Mouse (Mus musculus): Measurements from ENCODE around the gene Cntn5. TPM values are rescaled to one million over a fixed set of nuclear protein-coding genes. Genes with fewer than 3 reads are reported as not detected.

The Cntn5 gene
- polyA plus RNA-seq, 1 experiment = not detected

DNA sequence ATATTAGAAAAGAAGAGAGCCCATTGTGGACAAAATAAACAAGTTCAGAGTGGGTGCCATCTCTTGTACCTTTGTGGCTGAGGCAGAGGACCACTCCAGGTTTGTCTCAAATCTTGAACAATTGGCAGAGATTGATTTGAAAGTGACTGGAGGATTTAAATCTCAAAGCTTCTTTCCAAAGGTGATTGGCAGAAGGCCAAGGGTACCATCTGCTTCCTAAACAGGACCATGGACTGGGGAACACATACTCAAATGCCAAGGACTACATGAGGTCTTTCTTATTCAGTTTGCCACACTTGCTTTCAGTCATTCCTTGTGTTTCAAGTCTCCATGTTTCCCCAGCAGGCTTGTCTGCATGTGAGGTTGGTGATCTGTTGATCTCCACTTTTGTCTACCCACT is 528.3 kb downstream of the Cntn5 start:
- Histone ChIP-seq H3K4me1 (ENCODE audit: control insufficient read depth, insufficient read depth, low read length) (no peaks in the 10 kb centered on the region), H3K4me3 (ENCODE audit: insufficient read depth, low read length) (no peak overlapping the region), H3K27ac (ENCODE audit: insufficient read depth, low read length) (no peak overlapping the region)
- TF ChIP-seq CTCF (IDR thresholded peaks at IDR 0.05; ENCODE audit: borderline replicate concordance, insufficient read depth, low read length) (no peak), POLR2A (IDR thresholded peaks at IDR 0.05; ENCODE audit: low read depth, low read length) (no peak)

DNA sequence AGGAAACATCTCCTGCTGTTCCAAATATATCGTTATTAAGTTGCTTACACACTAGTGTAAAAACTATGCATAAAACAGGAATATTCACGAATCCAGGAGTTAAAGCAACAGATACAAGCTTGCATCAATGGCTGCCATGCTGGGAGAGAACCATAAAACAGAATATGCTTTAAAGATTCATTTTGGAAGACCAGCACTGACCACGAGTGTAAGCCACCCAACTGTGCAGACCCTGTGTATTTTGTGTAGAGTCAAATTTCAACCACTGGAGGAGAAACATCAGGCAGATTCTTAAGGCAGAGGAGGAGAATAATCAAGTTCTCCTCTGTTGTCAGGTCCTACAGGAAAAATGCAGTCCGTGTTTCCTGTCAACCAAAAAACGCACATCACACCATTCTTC is 535.6 kb downstream of the Cntn5 start:
- no peaks in the 10 kb centered on the region for H3K4me1 ChIP-seq (ENCODE audit: control insufficient read depth, insufficient read depth, low read length)
- H3K27ac ChIP-seq (ENCODE audit: insufficient read depth, low read length) = no peak overlapping the region
- H3K4me3 ChIP-seq (ENCODE audit: insufficient read depth, low read length) = no peak overlapping the region
- TF ChIP-seq POLR2A (IDR thresholded peaks at IDR 0.05; ENCODE audit: low read depth, low read length) (no peak), CTCF (IDR thresholded peaks at IDR 0.05; ENCODE audit: borderline replicate concordance, insufficient read depth, low read length) (no peak)

DNA sequence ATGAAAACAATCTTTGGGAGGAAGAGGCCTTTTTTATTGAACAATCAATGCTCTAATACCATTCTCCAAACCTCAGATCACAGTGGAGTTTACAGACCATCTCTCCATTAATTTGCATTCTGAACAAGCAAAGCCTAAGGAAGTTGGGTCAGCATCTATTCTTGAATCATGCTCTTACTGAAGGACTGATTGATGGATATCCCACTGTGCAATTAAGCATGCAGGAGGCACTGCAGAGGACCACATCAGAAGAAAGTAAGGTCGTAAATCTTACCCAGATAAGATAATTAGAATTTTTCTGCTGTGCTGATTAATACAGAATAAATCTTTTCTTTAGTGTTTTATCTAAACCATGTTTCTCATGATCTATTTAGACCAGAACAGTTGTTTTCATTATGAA is 536.2 kb downstream of the Cntn5 start:
- no peak overlapping the region for H3K4me3 ChIP-seq (ENCODE audit: insufficient read depth, low read length)
- no peak overlapping the region for H3K27ac ChIP-seq (ENCODE audit: insufficient read depth, low read length)
- no peaks in the 10 kb centered on the region for H3K4me1 ChIP-seq (ENCODE audit: control insufficient read depth, insufficient read depth, low read length)
- TF ChIP-seq CTCF (IDR thresholded peaks at IDR 0.05; ENCODE audit: borderline replicate concordance, insufficient read depth, low read length) = no peak
- TF ChIP-seq POLR2A (IDR thresholded peaks at IDR 0.05; ENCODE audit: low read depth, low read length) = no peak

DNA sequence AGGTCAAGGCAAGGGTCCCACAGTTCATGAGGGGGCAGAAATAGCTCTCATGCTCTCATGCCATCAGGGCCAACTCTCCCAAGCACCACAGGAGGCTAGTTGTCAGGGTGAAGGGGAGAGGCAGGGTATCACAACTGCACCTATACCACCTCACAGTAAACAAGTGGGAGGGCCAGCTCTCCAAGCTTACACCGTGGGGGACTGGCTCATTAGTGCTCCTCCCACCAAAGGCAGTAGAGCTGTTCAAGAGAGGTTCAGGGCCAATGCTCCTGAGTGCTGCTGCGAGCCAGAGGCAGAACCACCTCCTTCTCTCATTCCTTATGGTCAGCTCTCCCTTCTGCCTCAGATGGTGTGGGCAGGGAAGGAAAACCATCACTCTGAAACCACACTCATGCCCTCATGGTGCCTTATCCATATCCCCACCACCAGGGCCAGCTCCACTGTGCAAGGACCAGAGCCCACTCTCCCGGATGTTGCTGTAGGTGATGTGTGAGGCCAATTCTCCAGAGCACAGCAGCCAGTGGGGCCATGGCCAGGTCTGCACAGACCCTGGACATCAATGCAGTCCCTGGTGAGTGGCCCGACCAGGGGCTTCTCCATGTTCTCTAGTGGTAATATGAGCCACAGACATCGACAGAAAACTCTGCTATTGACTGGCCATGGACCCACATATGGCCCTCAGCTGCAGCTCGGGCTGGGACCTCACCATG is 538.2 kb downstream of the Cntn5 start:
- no peaks in the 10 kb centered on the region for H3K4me1 ChIP-seq (ENCODE audit: control insufficient read depth, insufficient read depth, low read length)
- TF ChIP-seq POLR2A (IDR thresholded peaks at IDR 0.05; ENCODE audit: low read depth, low read length) (no peak), CTCF (IDR thresholded peaks at IDR 0.05; ENCODE audit: borderline replicate concordance, insufficient read depth, low read length) (no peak)
- no peak overlapping the region for H3K27ac ChIP-seq (ENCODE audit: insufficient read depth, low read length)
- H3K4me3 ChIP-seq (ENCODE audit: insufficient read depth, low read length) = no peak overlapping the region

DNA sequence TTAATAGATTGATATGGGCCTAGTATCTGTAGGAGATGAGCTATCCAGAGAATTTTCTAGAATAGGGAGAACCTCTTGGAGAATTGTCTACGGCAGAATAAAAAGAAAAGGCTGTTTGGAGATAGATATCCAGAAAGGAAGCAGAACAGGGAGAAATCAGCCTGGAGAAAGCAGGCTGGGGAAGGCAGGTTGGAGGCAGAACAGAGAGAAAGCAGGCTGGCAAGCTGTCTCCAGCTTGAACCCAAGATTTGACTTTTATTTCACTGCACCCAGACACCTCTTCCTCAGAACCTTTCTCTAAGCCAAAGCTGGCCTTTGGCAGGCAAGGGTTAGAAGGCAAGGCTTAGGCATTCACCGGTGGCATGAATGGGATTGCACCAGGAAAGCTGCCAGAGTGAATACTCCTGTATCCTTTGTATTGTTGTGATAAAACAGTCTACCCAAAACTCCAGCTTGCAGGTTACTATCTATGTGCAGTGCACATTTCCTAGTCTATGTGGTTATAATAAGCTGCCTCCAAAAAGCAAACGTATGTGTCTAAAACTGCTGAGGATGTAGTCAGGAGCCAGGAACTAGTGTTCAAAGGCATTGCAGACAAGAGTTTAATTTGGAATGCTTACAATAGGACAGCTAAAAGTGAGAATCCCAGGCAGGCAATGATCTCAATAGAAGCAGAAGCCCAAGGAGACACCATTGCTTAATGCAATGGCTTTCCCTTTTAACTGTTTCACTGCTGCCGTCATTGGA is 553.5 kb downstream of the Cntn5 start:
- TF ChIP-seq POLR2A (IDR thresholded peaks at IDR 0.05; ENCODE audit: low read depth, low read length) (no peak), CTCF (IDR thresholded peaks at IDR 0.05; ENCODE audit: borderline replicate concordance, insufficient read depth, low read length) (no peak)
- Histone ChIP-seq H3K27ac (ENCODE audit: insufficient read depth, low read length) (no peak overlapping the region), H3K4me1 (ENCODE audit: control insufficient read depth, insufficient read depth, low read length) (no peaks in the 10 kb centered on the region), H3K4me3 (ENCODE audit: insufficient read depth, low read length) (no peak overlapping the region)

DNA sequence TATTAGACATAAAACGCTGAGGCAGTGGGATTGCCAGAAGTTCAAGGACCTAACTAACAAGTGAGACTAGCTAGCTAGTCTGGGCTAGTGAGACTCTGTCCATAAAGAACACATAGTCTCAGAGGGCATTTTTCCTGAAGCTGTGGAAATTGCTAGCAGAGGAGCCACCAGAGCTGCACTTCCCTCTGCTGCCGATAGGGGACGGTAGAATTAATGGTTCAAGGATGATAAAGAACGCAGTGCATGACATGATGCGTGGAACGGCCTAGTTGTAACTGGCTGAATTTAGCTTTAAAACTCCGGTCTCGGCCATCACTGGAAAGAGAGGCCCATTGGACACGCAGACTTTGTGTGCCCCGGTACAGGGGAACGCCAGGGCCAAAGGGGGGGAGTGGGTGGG is 555.8 kb downstream of the Cntn5 start:
- no peaks in the 10 kb centered on the region for H3K4me1 ChIP-seq (ENCODE audit: control insufficient read depth, insufficient read depth, low read length)
- no peak overlapping the region for H3K4me3 ChIP-seq (ENCODE audit: insufficient read depth, low read length)
- TF ChIP-seq POLR2A (IDR thresholded peaks at IDR 0.05; ENCODE audit: low read depth, low read length) (no peak), CTCF (IDR thresholded peaks at IDR 0.05; ENCODE audit: borderline replicate concordance, insufficient read depth, low read length) (no peak)
- no peak overlapping the region for H3K27ac ChIP-seq (ENCODE audit: insufficient read depth, low read length)

DNA sequence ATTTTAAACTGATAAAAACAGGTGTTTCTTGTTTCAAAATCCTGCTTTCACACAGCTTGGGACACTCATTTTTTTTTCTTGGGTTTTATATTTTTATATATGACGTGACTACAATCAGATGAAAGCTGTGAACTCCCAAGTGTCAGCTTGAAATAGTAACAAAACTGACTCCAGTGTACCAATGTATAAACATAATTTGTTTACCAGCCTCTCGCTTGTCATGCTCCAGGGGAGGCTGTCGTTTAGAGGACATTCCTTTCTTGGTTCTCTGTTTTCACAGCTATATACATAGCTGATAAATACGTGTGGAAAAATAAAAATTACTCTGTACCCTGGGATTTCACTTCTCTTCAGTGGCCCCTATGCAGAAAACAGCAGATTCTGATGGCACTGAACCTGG is 556.4 kb downstream of the Cntn5 start:
- TF ChIP-seq POLR2A (IDR thresholded peaks at IDR 0.05; ENCODE audit: low read depth, low read length) (no peak), CTCF (IDR thresholded peaks at IDR 0.05; ENCODE audit: borderline replicate concordance, insufficient read depth, low read length) (no peak)
- Histone ChIP-seq H3K4me1 (ENCODE audit: control insufficient read depth, insufficient read depth, low read length) (no peaks in the 10 kb centered on the region), H3K4me3 (ENCODE audit: insufficient read depth, low read length) (no peak overlapping the region), H3K27ac (ENCODE audit: insufficient read depth, low read length) (no peak overlapping the region)

DNA sequence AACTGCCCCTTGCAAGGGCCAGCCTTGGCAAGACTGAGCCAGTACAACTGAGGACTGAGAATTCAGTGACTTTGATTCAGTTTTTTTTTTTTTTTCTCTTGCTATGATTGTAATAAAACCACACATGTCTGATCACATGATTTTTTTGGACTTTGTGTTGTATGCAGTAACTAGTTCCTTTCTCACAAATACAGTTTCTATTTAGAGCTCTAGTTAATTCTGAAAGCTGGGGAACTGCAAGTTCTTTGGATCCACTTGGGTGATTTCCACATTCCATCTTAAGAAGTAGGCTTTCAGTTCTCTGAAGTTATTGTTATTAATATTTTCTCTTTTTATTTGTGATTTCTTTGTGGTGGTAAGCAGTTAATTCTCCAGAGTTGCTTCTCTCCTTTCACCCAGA is 563.8 kb downstream of the Cntn5 start:
- H3K4me1 ChIP-seq (ENCODE audit: control insufficient read depth, insufficient read depth, low read length) = no peaks in the 10 kb centered on the region
- TF ChIP-seq POLR2A (IDR thresholded peaks at IDR 0.05; ENCODE audit: low read depth, low read length) = no peak
- TF ChIP-seq CTCF (IDR thresholded peaks at IDR 0.05; ENCODE audit: borderline replicate concordance, insufficient read depth, low read length) = no peak
- no peak overlapping the region for H3K4me3 ChIP-seq (ENCODE audit: insufficient read depth, low read length)
- no peak overlapping the region for H3K27ac ChIP-seq (ENCODE audit: insufficient read depth, low read length)

DNA sequence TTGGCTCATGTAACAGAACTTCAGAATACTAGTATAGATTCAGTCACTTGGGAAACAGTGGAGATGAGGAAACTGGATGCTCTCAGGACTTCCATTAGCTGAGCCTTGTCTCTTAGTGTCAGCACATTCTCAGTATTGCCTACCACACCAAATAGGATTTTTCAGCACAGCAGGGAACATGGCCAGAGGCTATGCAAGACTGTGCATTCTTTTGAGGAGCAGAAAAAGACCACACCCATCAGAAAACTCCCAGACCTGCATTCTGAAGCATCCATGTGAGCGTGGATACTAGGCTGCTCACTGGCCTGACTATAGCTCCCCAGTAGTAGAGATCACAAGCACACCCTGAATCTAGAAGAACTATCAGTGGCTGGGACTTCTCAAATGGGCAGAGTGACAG is 564.9 kb downstream of the Cntn5 start:
- no peak overlapping the region for H3K27ac ChIP-seq (ENCODE audit: insufficient read depth, low read length)
- TF ChIP-seq POLR2A (IDR thresholded peaks at IDR 0.05; ENCODE audit: low read depth, low read length) (no peak), CTCF (IDR thresholded peaks at IDR 0.05; ENCODE audit: borderline replicate concordance, insufficient read depth, low read length) (no peak)
- no peak overlapping the region for H3K4me3 ChIP-seq (ENCODE audit: insufficient read depth, low read length)
- no peaks in the 10 kb centered on the region for H3K4me1 ChIP-seq (ENCODE audit: control insufficient read depth, insufficient read depth, low read length)

DNA sequence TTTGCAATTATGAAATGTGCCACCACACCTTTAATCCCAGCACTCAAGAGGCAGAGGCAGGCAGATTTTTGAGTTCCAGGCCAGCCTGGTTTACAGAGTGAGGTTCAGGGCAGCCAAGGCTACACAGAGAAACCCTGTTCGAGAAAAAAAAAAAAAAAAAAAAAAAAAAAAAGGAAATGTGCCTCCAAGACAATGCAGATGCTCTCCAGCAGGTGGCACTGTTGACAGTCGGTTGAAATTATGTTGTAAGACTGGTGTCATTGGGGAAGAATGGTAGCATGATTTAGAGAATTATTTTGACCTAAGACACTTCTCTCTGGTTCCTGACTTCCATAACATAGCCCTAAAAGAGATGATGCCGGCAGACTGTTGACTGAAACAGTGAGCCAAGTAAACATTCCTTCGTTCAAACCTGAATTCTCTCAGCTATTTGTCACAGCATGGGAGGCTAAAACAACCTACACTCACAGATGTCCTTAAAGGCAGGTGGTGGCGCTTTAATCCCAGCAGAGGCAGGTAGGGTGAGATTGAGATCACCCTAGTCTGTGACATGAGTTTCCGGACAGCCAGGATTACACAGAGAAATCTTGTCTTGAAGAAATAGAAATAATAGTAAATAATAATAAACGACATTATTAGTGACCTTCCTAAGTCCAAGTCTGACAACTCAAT is 579.7 kb downstream of the Cntn5 start:
- no peaks in the 10 kb centered on the region for H3K4me1 ChIP-seq (ENCODE audit: control insufficient read depth, insufficient read depth, low read length)
- no peak overlapping the region for H3K4me3 ChIP-seq (ENCODE audit: insufficient read depth, low read length)
- TF ChIP-seq CTCF (IDR thresholded peaks at IDR 0.05; ENCODE audit: borderline replicate concordance, insufficient read depth, low read length) (peak; percentile 16; the same call in 1 of the 2 replicates), POLR2A (IDR thresholded peaks at IDR 0.05; ENCODE audit: low read depth, low read length) (no peak)
- H3K27ac ChIP-seq (ENCODE audit: insufficient read depth, low read length) = no peak overlapping the region
